Mouse (Mus musculus): ENCODE measurements at regions not wholly inside any gene's neighbourhood (a gene's known extent, or its start where the extent isn't known, plus 50 kb on each side); places are given as distances from the start of the nearest gene placed in this dataset.

DNA sequence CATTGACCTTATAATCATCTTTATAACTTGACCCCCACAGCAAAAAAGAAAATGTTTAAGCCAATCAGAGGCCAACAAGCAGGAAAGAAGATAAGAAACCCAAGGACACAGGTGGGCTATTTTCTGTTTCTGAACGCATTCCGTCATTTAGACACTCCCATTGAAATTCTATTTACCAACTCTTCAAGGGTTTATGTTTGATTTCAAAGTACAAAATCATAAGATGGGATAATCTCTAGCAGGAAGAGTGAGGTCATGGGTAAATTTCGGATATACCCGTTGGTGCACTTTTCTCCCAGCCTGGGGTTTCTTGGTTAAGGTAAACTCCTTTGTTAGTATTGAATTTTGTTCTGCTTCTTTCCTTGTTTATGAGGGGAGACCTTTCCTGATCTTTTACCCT is 230.9 kb upstream of the Dcn start:
- 88% methylated on average over 4 of the region's 4 CpGs for WGBS
- no peak overlapping the region for H3K9ac ChIP-seq
- no peak overlapping the region for H3K4me2 ChIP-seq (replicated peaks)
- H3K36me3 ChIP-seq = no peaks in the 10 kb centered on the region
- no peak overlapping the region for H3K4me3 ChIP-seq
- H3K9me3 ChIP-seq = no peaks in the 10 kb centered on the region
- H3K27ac ChIP-seq = no peak overlapping the region
- no peak for ATAC-seq (ENCODE audit: insufficient number of reproducible peaks, insufficient read depth, low FRiP score, low TSS enrichment)
- H3K4me1 ChIP-seq = no peaks in the 10 kb centered on the region
- H3K27me3 ChIP-seq = no peaks in the 10 kb centered on the region

DNA sequence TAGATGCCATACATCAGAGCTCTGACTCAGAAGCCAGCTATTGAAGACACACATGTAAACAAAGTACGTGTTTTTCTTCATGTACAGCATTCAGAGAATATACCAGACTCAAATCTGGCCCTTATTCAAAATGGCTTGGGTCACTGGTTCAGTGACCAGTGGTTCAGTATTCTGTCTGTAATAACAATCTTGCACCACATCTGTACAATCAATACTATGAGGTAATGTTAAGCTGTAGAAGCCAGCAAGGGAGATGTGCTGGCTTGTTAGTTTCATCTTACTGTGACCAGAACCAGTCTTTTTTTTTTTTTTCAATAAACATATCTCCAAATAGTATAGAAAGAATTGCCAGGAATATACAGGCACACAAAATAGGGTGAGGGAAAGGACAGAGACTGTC is 229.6 kb upstream of the Dcn start:
- Histone ChIP-seq H3K36me3 (no peaks in the 10 kb centered on the region), H3K4me1 (no peaks in the 10 kb centered on the region), H3K27ac (no peak overlapping the region), H3K4me2 (replicated peaks) (no peak overlapping the region), H3K9ac (no peak overlapping the region), H3K4me3 (no peak overlapping the region), H3K9me3 (no peaks in the 10 kb centered on the region), H3K27me3 (no peaks in the 10 kb centered on the region)
- 91% methylated on average over 1 of the region's 1 CpGs for WGBS
- no peak for ATAC-seq (ENCODE audit: insufficient number of reproducible peaks, insufficient read depth, low FRiP score, low TSS enrichment)

DNA sequence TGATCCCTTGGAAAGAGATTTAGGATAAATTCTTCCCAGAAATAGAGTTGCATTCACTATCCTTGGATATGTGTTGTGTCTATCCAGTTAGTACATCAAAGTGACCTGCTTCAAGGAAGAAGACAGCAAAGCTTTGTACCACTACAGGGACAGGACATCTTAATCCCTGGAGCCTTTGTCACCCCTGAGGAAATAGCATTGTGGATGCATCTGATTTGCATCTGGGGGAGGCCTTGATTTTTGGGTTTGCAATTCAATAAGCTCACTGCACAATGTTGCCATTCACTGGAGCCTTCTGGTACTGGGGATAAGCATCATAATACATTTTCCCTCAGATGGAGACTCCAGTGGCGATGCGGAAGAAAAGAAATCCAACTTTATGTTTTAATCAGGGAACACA is 229.2 kb upstream of the Dcn start:
- H3K9me3 ChIP-seq = no peaks in the 10 kb centered on the region
- 80% methylated on average over 2 of the region's 2 CpGs for WGBS
- H3K27ac ChIP-seq = no peak overlapping the region
- no peak for ATAC-seq (ENCODE audit: insufficient number of reproducible peaks, insufficient read depth, low FRiP score, low TSS enrichment)
- H3K4me2 ChIP-seq (replicated peaks) = no peak overlapping the region
- H3K36me3 ChIP-seq = no peaks in the 10 kb centered on the region
- H3K4me3 ChIP-seq = no peak overlapping the region
- H3K4me1 ChIP-seq = no peaks in the 10 kb centered on the region
- no peak overlapping the region for H3K9ac ChIP-seq
- no peaks in the 10 kb centered on the region for H3K27me3 ChIP-seq

DNA sequence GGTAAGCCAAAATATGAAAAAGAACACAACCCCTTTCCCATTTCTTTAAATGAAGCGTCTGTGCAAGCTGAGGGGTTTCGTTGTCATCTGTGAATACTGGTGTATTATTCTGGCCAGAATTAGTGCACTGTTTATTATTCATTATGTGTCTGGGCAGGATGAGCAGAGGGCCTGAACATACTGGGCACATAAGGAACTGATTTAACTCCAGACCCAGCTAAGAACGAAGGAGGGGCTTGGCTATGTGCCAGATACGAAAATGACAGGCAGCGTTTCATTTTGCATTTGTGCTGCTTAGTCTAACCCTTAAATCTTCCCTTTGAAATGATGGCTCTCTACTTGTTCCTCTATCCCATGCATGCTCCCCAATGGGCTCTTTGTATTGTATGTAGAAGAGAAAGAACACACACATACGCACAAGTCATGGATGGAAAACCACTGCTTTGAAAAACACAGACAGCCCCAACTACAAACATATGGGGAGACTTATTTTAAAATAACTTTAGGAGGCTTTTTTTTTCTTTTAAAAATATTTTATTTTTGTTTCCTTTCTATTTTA is 213.4 kb upstream of the Dcn start:
- peak; percentile 74; the same call in 1 of the 2 replicates for ATAC-seq (ENCODE audit: insufficient number of reproducible peaks, insufficient read depth, low FRiP score, low TSS enrichment)
- no peaks in the 10 kb centered on the region for H3K9me3 ChIP-seq
- H3K36me3 ChIP-seq = no peaks in the 10 kb centered on the region
- no peaks in the 10 kb centered on the region for H3K27me3 ChIP-seq
- H3K4me1 ChIP-seq = peaks cover 8% of the 10 kb centered on the region; the same call in 1 of the 2 replicates
- no peak overlapping the region for H3K9ac ChIP-seq
- H3K4me2 ChIP-seq (replicated peaks) = no peak overlapping the region
- H3K27ac ChIP-seq = peak overlapping the region; percentile 71
- H3K4me3 ChIP-seq = no peak overlapping the region
- WGBS = 15% methylated on average over 6 of the region's 6 CpGs

DNA sequence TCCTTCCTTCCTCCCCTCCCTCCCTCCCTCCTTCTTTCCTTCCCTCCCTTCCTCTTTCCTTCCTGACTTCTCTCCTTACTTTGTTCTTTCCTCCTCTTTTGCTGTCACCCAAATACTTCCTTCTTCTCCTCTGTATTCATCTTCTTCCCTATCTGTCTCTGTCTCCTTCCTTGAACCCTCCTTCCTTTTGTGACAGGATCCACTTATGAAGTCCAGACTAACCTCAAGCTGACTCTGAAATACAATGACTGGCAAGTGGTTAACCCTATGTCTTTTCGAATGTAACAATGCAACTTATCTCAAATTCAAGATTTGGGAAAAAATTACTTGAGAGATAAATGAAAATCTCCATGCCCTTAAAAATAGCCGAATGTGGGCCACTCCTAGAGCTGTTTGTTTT is 197.0 kb upstream of the Dcn start:
- Histone ChIP-seq H3K9me3 (no peaks in the 10 kb centered on the region), H3K4me1 (no peaks in the 10 kb centered on the region), H3K4me3 (no peak overlapping the region), H3K27ac (no peak overlapping the region), H3K36me3 (no peaks in the 10 kb centered on the region), H3K4me2 (replicated peaks) (no peak overlapping the region), H3K27me3 (no peaks in the 10 kb centered on the region), H3K9ac (no peak overlapping the region)
- WGBS = 84% methylated on average over 2 of the region's 2 CpGs
- ATAC-seq (ENCODE audit: insufficient number of reproducible peaks, insufficient read depth, low FRiP score, low TSS enrichment) = no peak

DNA sequence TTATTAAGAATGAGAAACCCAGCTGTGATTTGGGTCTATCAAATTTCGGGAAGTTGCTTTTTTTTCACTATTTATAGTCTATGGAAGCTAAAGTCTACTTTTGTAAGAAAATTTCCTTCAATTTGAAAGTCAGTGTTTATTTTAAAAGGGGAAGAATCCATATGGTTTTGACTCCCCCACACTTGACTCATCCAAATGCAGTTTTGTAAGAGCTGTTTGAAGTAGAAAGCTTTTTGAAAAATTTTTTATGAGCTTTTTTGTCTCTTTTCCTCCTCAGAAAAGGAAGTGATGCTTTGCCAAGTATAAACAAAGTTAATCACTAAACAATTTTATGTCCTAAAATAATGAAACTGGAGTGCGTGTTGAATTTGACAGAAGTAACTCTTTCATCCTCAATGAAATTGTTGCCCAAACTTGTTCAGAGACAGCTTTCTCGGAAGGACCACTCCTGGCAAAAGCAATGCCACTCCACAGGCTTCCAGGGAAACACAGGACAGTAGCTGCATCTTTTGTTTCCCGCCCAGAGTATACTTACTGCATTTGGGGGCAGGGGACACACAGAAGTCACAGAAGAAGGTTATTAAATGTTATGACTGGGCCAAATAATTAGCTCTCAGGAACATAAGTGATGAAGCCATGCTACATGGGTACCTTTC is 196.4 kb upstream of the Dcn start:
- 63% methylated on average over 4 of the region's 4 CpGs for WGBS
- Histone ChIP-seq H3K4me1 (no peaks in the 10 kb centered on the region), H3K4me2 (replicated peaks) (no peak overlapping the region), H3K27ac (no peak overlapping the region), H3K4me3 (no peak overlapping the region), H3K9me3 (no peaks in the 10 kb centered on the region), H3K9ac (no peak overlapping the region), H3K36me3 (no peaks in the 10 kb centered on the region), H3K27me3 (no peaks in the 10 kb centered on the region)
- ATAC-seq (ENCODE audit: insufficient number of reproducible peaks, insufficient read depth, low FRiP score, low TSS enrichment) = no peak

DNA sequence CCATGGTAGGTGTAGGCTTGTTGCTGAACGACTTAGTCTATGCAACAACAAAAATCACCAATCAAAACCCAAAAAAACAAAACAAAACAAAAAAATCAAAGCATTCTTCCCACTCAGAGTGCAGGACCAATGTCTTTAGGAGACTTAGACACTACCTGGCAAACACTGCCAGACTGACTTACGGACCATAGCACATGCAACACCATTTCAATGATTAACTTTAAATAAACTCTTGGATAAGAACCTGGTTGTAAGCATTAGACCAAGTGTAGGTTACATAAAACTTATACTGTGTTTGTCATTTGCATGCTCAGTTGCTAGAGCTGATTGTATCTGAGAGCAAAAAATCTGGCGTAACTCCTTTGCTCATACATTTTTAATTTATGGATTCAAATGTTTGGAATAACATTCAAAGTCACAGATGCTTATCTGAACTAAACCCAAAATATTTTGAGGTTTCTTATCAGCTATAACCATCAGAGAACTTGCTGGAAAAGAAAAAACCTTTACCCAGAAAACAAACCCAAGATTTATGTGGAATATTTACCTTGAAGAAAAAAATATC is 174.5 kb upstream of the Dcn start:
- Histone ChIP-seq H3K9me3 (no peaks in the 10 kb centered on the region), H3K4me3 (no peak overlapping the region), H3K27me3 (no peaks in the 10 kb centered on the region), H3K4me1 (no peaks in the 10 kb centered on the region), H3K9ac (no peak overlapping the region), H3K4me2 (replicated peaks) (no peak overlapping the region), H3K27ac (no peak overlapping the region), H3K36me3 (no peaks in the 10 kb centered on the region)
- no peak for ATAC-seq (ENCODE audit: insufficient number of reproducible peaks, insufficient read depth, low FRiP score, low TSS enrichment)
- WGBS = 70% methylated on average over 3 of the region's 3 CpGs

DNA sequence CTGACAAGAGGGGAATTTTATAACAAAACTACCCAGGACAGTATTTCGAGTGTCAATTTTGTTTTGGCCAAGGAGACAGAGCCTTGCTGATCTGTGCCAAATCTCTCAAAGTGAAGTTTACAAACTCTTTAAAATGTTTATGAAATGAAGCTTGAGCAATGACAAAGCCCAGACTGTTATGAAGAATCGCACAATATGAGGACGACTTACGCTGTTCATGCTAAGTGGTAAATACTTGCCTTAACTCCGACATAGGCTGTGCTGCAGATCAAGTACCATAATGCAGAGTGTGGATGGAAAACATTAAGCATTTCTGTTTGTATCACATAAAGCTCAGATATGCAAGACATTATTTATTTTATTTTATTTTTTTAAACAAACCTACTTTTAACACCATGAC is 169.8 kb upstream of the Dcn start:
- no peaks in the 10 kb centered on the region for H3K27me3 ChIP-seq
- H3K4me1 ChIP-seq = peaks cover 2% of the 10 kb centered on the region; the same call in 1 of the 2 replicates
- no peaks in the 10 kb centered on the region for H3K36me3 ChIP-seq
- no peak overlapping the region for H3K9ac ChIP-seq
- no peak overlapping the region for H3K4me2 ChIP-seq (replicated peaks)
- H3K9me3 ChIP-seq = no peaks in the 10 kb centered on the region
- H3K27ac ChIP-seq = no peak overlapping the region
- H3K4me3 ChIP-seq = no peak overlapping the region
- ATAC-seq (ENCODE audit: insufficient number of reproducible peaks, insufficient read depth, low FRiP score, low TSS enrichment) = no peak
- WGBS = 89% methylated on average over 5 of the region's 5 CpGs

DNA sequence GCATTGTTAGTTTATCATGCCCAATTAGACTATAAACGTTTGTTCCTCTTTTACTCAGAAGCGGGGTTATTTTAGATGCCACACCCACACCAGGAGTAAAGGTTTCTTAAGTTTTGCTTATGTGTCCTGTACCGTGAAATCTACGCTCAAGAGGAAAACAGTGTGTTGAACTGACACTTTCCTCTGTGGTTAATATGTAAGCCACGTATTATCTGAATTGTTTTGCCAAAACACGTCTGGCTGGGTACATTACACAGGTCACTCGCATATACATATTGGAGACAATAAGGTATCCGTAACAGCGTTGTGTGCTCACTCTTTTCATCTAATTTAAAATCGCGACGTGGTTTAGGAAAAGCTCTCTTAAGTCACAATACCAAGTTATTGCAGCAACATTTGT is 166.9 kb upstream of the Dcn start:
- H3K4me3 ChIP-seq = peak overlapping the region; percentile 39
- H3K27me3 ChIP-seq = no peaks in the 10 kb centered on the region
- ATAC-seq (ENCODE audit: insufficient number of reproducible peaks, insufficient read depth, low FRiP score, low TSS enrichment) = no peak
- H3K27ac ChIP-seq = peak overlapping the region; percentile 96
- no peaks in the 10 kb centered on the region for H3K9me3 ChIP-seq
- H3K36me3 ChIP-seq = no peaks in the 10 kb centered on the region
- H3K4me1 ChIP-seq = peaks cover 9% of the 10 kb centered on the region; the same call in 1 of the 2 replicates
- peak overlapping the region; percentile 54 for H3K9ac ChIP-seq
- peak overlapping the region; percentile 58 for H3K4me2 ChIP-seq (replicated peaks)
- 29% methylated on average over 12 of the region's 12 CpGs for WGBS

DNA sequence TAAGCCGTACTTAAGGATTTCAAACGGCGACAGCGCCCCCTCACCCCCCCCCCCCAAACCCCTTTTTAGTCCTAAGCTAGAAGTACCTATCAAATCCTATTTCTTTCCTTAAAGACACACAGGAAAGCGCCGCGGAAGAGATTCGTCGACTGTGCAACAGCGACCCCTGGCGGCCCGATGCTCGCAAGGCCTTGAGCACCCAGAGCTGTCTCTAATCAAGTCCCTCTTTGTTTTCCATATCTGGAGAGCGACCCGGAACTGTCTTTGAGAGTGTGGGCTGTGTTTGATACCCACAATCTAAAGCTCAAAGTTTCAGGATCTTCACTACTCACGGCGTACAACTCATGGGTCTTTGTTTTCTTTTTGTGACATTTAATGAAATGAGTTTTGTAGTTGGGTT is 166.4 kb upstream of the Dcn start:
- Histone ChIP-seq H3K27ac (peak overlapping the region; percentile 96), H3K36me3 (no peaks in the 10 kb centered on the region), H3K9me3 (no peaks in the 10 kb centered on the region), H3K4me3 (peak overlapping the region; percentile 39), H3K27me3 (no peaks in the 10 kb centered on the region), H3K9ac (peak overlapping the region; percentile 54), H3K4me1 (peaks cover 9% of the 10 kb centered on the region; the same call in 1 of the 2 replicates), H3K4me2 (replicated peaks) (peak overlapping the region; percentile 58)
- ATAC-seq (ENCODE audit: insufficient number of reproducible peaks, insufficient read depth, low FRiP score, low TSS enrichment) = peak; percentile 86
- 0% methylated on average over 17 of the region's 17 CpGs for WGBS

DNA sequence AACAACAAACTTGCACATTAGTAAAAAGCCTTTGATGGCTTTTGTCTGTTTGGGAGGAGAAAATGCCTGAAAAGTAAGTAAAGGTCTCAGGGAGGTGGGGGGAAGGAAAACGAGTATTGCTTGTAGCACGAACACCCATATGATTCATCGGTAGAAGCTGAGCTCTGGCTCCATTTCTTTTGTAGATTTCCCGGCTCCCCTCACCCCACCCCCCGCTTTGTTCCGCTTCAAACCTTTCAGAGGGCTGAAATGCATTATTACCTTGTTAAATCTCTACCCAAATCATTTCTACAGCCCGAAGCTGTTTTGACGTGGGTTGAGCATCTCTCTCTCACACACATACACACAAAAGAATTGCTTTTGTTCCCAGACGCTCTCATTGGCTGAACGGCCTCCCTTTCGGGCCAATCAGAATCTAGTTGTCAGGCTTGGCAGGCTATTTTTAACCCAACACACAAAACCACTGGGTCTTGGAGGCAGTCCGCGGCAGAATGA is 166.0 kb upstream of the Dcn start:
- Histone ChIP-seq H3K27ac (peak overlapping the region; percentile 96), H3K27me3 (no peaks in the 10 kb centered on the region), H3K4me1 (peaks cover 9% of the 10 kb centered on the region; the same call in 1 of the 2 replicates), H3K4me2 (replicated peaks) (peak overlapping the region; percentile 58), H3K4me3 (peak overlapping the region; percentile 39), H3K9me3 (no peaks in the 10 kb centered on the region), H3K9ac (peak overlapping the region; percentile 54), H3K36me3 (no peaks in the 10 kb centered on the region)
- peak; percentile 92 for ATAC-seq (ENCODE audit: insufficient number of reproducible peaks, insufficient read depth, low FRiP score, low TSS enrichment)
- 0% methylated on average over 13 of the region's 13 CpGs for WGBS

DNA sequence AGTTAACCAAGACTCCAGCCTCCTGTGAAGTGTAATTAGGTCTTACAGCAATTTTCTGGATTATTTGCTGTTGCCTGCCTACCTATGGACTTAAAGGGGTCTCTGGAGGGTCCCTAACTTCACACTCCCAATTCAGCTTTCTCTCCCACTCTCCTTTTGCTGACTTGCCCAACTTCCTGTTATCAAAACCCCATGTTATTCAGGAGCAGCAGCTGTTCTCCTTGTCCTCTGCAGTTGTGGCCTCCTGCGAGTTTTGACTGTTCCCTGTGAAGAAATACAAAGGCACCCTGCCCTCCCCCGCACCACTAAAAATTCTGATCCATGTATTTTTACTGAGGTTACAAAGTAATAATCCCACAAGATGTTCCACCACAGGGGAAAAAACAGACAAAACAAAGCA is 146.8 kb upstream of the Dcn start:
- WGBS = 75% methylated on average over 2 of the region's 2 CpGs
- no peaks in the 10 kb centered on the region for H3K4me1 ChIP-seq
- 0 out of 2 replicates have a peak, but pooled peaks cover 3% of the 10 kb centered on the region for H3K9me3 ChIP-seq
- H3K27ac ChIP-seq = no peak overlapping the region
- H3K36me3 ChIP-seq = no peaks in the 10 kb centered on the region
- H3K27me3 ChIP-seq = no peaks in the 10 kb centered on the region
- no peak overlapping the region for H3K4me3 ChIP-seq
- ATAC-seq (ENCODE audit: insufficient number of reproducible peaks, insufficient read depth, low FRiP score, low TSS enrichment) = no peak
- H3K9ac ChIP-seq = no peak overlapping the region
- no peak overlapping the region for H3K4me2 ChIP-seq (replicated peaks)

Data from embryonic facial prominence, embryonic 12.5 days (tissue).